Mouse (Mus musculus): ENCODE results near the gene Sh3d19. TPM values are rescaled to one million over a fixed set of nuclear protein-coding genes. Genes with fewer than 3 reads are reported as not detected.
A peak's percentile ranks its signal among the peaks of the same experiment; 100 is the strongest.

The Sh3d19 gene
- total and polyA plus RNA-seq, 3 experiments: 0.16 to 0.76 (median 0.33) TPM

DNA sequence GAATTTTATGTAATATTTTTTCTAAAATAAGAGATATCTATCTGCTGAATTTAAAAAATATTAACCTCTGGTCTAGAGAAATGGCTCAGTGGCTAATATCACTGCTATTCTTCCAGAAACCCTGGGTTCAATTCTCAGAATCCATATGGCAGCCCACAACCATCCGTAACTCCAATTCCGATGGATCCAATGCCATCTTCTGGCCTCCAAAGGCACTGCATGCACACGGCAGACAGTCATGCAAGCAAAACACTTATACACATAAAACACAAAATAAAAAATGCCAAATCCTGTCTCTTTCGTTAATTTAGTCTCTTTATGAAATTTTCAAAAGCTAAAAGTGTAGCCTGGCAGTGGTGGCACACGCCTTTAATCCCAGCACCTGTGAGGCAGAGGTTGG lies 104.7 kb downstream of the Sh3d19 start:
- in situ Hi-C loops (cut with MboI; ENCODE audit: low pct_ligation_motif_present, low pct_unique_long_range_greater_than_20kb, low sequenced_read_pairs): no loop called here
- Histone ChIP-seq H3K4me1 (ENCODE audit: control insufficient read depth in 1 of 2, insufficient read depth in 2 of 2) (no peaks in the 10 kb centered on the region), H3K79me2 (replicated peaks; ENCODE audit: control insufficient read depth, extremely low read depth, insufficient read depth, poor library complexity, severe bottlenecking) (no peaks in the 10 kb centered on the region), H3K27me3 (replicated peaks) (no peaks in the 10 kb centered on the region), H3K9ac (ENCODE audit: insufficient read depth, low read depth) (no peak overlapping the region), H3K9me3 (replicated peaks; ENCODE audit: low read length) (no peaks in the 10 kb centered on the region), H3K27ac (ENCODE audit: insufficient read depth, low read depth) (no peak overlapping the region), H3K36me3 (replicated peaks in 1 of 2; ENCODE audit: control insufficient read depth in 1 of 2, insufficient read depth in 1 of 2, low read length in 1 of 2) (no peaks in the 10 kb centered on the region), H3K4me2 (ENCODE audit: insufficient read depth, low read depth, poor library complexity, severe bottlenecking) (no peak overlapping the region), H3K4me3 (replicated peaks in 1 of 3; ENCODE audit: low read depth in 2 of 3, low read length in 2 of 3, poor library complexity in 1 of 3) (no peak overlapping the region)
- dilution Hi-C loops (cut with MboI; ENCODE audit: extremely low pct_ligation_motif_present, extremely low pct_unique_long_range_greater_than_20kb, low sequenced_read_pairs): no loop called here
- DNase-seq (ENCODE audit: extremely low read depth): no peak
- TF ChIP-seq EP300 (IDR thresholded peaks at IDR 0.05; ENCODE audit: low read length): no peak
- TF ChIP-seq MYC (IDR thresholded peaks at IDR 0.05; ENCODE audit: low read depth, low read length): no peak
- no peak for TF ChIP-seq IRF4 (IDR thresholded peaks at IDR 0.05; ENCODE audit: low read depth, low read length)
- peak; percentile 23; the same call in 1 of the 2 replicates for TF ChIP-seq SMC3 (IDR thresholded peaks at IDR 0.05; ENCODE audit: low read depth, low read length)
- TF ChIP-seq CTCF (conservative IDR thresholded peaks at IDR 0.05 in 1 of 2, IDR thresholded peaks at IDR 0.05 in 1 of 2; ENCODE audit: low read depth in 2 of 2, low read length in 2 of 2): peak in 1 of 2 experiments; percentile 51; a peak in 2 of 4 replicates
- TF ChIP-seq TBP (conservative IDR thresholded peaks at IDR 0.05; ENCODE audit: low read depth, low read length): no peak
- peak; percentile 41 for TF ChIP-seq RAD21 (IDR thresholded peaks at IDR 0.05; ENCODE audit: low read depth, low read length)
- no peak for TF ChIP-seq POLR2A (IDR thresholded peaks at IDR 0.05; ENCODE audit: low read depth, low read length)
- TF ChIP-seq MXI1 (IDR thresholded peaks at IDR 0.05; ENCODE audit: low read depth, low read length): no peak

DNA sequence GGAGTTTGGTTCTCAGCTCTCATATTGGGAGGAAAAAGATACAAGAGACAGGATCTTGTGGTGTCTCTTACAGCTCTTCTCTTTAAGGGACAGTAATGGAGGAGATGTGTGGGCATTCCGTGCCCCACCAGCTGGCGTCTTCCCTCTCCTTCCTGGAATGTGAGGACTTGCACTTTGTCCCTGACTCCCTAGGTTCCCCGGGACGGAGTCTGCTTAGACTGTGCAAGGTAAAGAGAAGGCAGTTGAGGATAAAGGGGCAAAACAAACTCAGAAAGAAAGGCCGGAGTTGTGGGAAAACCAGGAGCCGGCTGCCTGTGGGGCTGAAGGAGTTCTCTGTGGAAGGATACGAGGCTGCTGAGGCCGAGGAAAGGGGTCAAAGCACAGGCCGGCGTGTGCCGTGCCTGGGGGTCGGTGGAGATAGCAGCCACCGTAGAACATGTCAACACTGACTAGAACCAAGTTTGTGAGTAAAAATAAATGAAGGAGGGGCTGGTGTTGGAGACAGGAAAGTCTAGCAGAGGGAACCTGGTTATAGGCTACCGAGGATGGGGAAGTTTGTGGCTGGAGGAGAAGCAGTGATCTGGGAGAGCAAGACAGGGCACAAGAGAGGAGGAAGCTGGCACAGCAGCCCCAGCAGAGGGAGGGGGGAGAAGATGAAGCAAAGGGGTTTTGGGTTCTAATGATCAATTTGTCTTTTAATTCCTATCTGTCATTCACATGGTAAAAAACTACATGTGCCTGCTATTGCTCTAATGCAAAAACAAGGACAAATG lies 105.8 kb downstream of the Sh3d19 start:
- no peak for TF ChIP-seq HCFC1 (IDR thresholded peaks at IDR 0.05; ENCODE audit: low read depth, low read length)
- no peak for TF ChIP-seq MEF2A (IDR thresholded peaks at IDR 0.05; ENCODE audit: borderline replicate concordance, low read depth, low read length)
- TF ChIP-seq RCOR1 (conservative IDR thresholded peaks at IDR 0.05; ENCODE audit: low read depth, low read length): no peak
- no peak for TF ChIP-seq ZNF384 (IDR thresholded peaks at IDR 0.05; ENCODE audit: low read depth, low read length)
- TF ChIP-seq SIN3A (IDR thresholded peaks at IDR 0.05; ENCODE audit: low read length): no peak
- TF ChIP-seq CHD2 (IDR thresholded peaks at IDR 0.05; ENCODE audit: low read length): no peak
- TF ChIP-seq TBP (conservative IDR thresholded peaks at IDR 0.05; ENCODE audit: low read depth, low read length): no peak
- no peak for TF ChIP-seq ZMIZ1 (IDR thresholded peaks at IDR 0.05; ENCODE audit: low read depth, low read length)
- no peak for TF ChIP-seq EP300 (IDR thresholded peaks at IDR 0.05; ENCODE audit: low read length)
- TF ChIP-seq ETS1 (conservative IDR thresholded peaks at IDR 0.05; ENCODE audit: low read depth, low read length): no peak
- no peaks in the 10 kb centered on the region for H3K27me3 ChIP-seq (replicated peaks)
- in situ Hi-C loops (cut with MboI; ENCODE audit: low pct_ligation_motif_present, low pct_unique_long_range_greater_than_20kb, low sequenced_read_pairs): no loop called here
- dilution Hi-C loops (cut with MboI; ENCODE audit: extremely low pct_ligation_motif_present, extremely low pct_unique_long_range_greater_than_20kb, low sequenced_read_pairs): no loop called here
- no peak overlapping the region for H3K27ac ChIP-seq (ENCODE audit: insufficient read depth, low read depth)
- no peak for DNase-seq (ENCODE audit: extremely low read depth)
- no peak overlapping the region for H3K9ac ChIP-seq (ENCODE audit: insufficient read depth, low read depth)
- no peak overlapping the region for H3K4me3 ChIP-seq (replicated peaks in 1 of 3; ENCODE audit: low read depth in 2 of 3, low read length in 2 of 3, poor library complexity in 1 of 3)
- H3K79me2 ChIP-seq (replicated peaks; ENCODE audit: control insufficient read depth, extremely low read depth, insufficient read depth, poor library complexity, severe bottlenecking): no peaks in the 10 kb centered on the region
- no peaks in the 10 kb centered on the region for H3K36me3 ChIP-seq (replicated peaks in 1 of 2; ENCODE audit: control insufficient read depth in 1 of 2, insufficient read depth in 1 of 2, low read length in 1 of 2)
- no peak overlapping the region for H3K4me2 ChIP-seq (ENCODE audit: insufficient read depth, low read depth, poor library complexity, severe bottlenecking)
- no peaks in the 10 kb centered on the region for H3K4me1 ChIP-seq (ENCODE audit: control insufficient read depth in 1 of 2, insufficient read depth in 2 of 2)
- no peaks in the 10 kb centered on the region for H3K9me3 ChIP-seq (replicated peaks; ENCODE audit: low read length)
